Comparison of ENCODE assay signal across 8 mouse cellular contexts in genomic region chr8:88788335-88788734, GRCm38 (mm10).
DNase-seq lines count a peak whose midpoint lies in the region; ATAC-seq and TF ChIP-seq lines count a peak whose summit lies in the region.
"Not testable (repeated sequence)": the region's sequence is repeated elsewhere in the genome, so short reads cannot be mapped to it uniquely, and the experiment has no call there.

No protein-coding gene starts in this region.

- TF ChIP-seq POLR2A in brain, embryonic 14.5 days (IDR thresholded peaks at IDR 0.05; ENCODE audit: borderline replicate concordance, extremely low read depth, insufficient read depth, insufficient read length, poor library complexity, severe bottlenecking); heart, adult 2 months (IDR thresholded peaks at IDR 0.05; ENCODE audit: insufficient read depth, low read depth, low read length): not testable (repeated sequence)

- not testable (repeated sequence) for H3K27ac ChIP-seq in heart, adult 2 months; intestine, postnatal 0 days (ENCODE audit: low read depth, low read length); left cerebral cortex, adult 2 months; liver, postnatal 0 days (ENCODE audit: low read depth); midbrain, postnatal 0 days (ENCODE audit: low read depth, low read length)

- not testable (repeated sequence) for ATAC-seq in intestine, postnatal 0 days; liver, postnatal 0 days; midbrain, postnatal 0 days (ENCODE audit: low FRiP score)

- H3K36me3 ChIP-seq in heart, adult 2 months (ENCODE audit: control insufficient read depth, insufficient read depth, low read length); intestine, postnatal 0 days (ENCODE audit: control insufficient read depth, insufficient read depth); liver, postnatal 0 days (replicated peaks; ENCODE audit: insufficient read depth, low read length); midbrain, postnatal 0 days (ENCODE audit: insufficient read depth, low read length): not testable (repeated sequence)

- intact Hi-C loops in heart, adult 2 months (cut with DNase I); left cerebral cortex, adult 2 months (cut with DNase I): not testable (repeated sequence)

- not testable (repeated sequence) for H3K4me1 ChIP-seq in heart, adult 2 months (ENCODE audit: control insufficient read depth, insufficient read depth, low read length); intestine, postnatal 0 days (replicated peaks; ENCODE audit: control insufficient read depth, insufficient read depth, low read length); liver, postnatal 0 days (ENCODE audit: insufficient read depth); midbrain, postnatal 0 days (ENCODE audit: insufficient read depth, low read length)

- H3K4me2 ChIP-seq in intestine, postnatal 0 days (replicated peaks; ENCODE audit: low read depth); liver, postnatal 0 days (ENCODE audit: low read depth, low read length); midbrain, postnatal 0 days (ENCODE audit: low read depth, low read length, poor library complexity, severe bottlenecking): not testable (repeated sequence)

- WGBS in heart, adult 2 months = 67% methylated on average over 3 of the region's 3 CpGs
- WGBS in intestine, postnatal 0 days = 77% methylated on average over 3 of the region's 3 CpGs
- WGBS in liver, postnatal 0 days (ENCODE audit: insufficient replicate concordance) = 61% methylated on average over 3 of the region's 3 CpGs
- WGBS in midbrain, postnatal 0 days = 75% methylated on average over 3 of the region's 3 CpGs

- H3K9me3 ChIP-seq in intestine, postnatal 0 days (ENCODE audit: control insufficient read depth); liver, postnatal 0 days (ENCODE audit: low read length); midbrain, postnatal 0 days (ENCODE audit: low read length): not testable (repeated sequence)

- TF ChIP-seq CTCF in brain, embryonic 14.5 days (IDR thresholded peaks at IDR 0.05; ENCODE audit: borderline replicate concordance, extremely low read depth, insufficient read depth, insufficient read length) = peak; percentile 36; the same call in 1 of the 2 replicates
- TF ChIP-seq CTCF in heart, adult 2 months (IDR thresholded peaks at IDR 0.05) = peak; percentile 24; the same call in 1 of the 2 replicates
- peak; percentile 44 for TF ChIP-seq CTCF in intestine, postnatal 0 days (IDR thresholded peaks at IDR 0.05; ENCODE audit: low read depth)
- TF ChIP-seq CTCF in left cerebral cortex, adult 2 months (IDR thresholded peaks at IDR 0.05) = peak; percentile 44
- TF ChIP-seq CTCF in liver, postnatal 0 days (IDR thresholded peaks at IDR 0.05; ENCODE audit: low read depth) = peak; percentile 21; the same call in 1 of the 2 replicates
- peak; percentile 41 for TF ChIP-seq CTCF in midbrain, postnatal 0 days (IDR thresholded peaks at IDR 0.05)

- peak; percentile 26 for DNase-seq in 3T3-L1 (ENCODE audit: low read depth, low spot score)
- DNase-seq in brain, embryonic 14.5 days (ENCODE audit: low read depth); heart, adult 2 months; left cerebral cortex, adult 2 months (ENCODE audit: extremely low spot score in 1 of 2, low spot score in 2 of 2); liver, postnatal 0 days; midbrain, postnatal 0 days (ENCODE audit: low spot score): not testable (repeated sequence)
- peak; percentile 30 for DNase-seq in testis, postnatal 10 days (ENCODE audit: low spot score)

- not testable (repeated sequence) for TF ChIP-seq EP300 in heart, adult 2 months (IDR thresholded peaks at IDR 0.05; ENCODE audit: insufficient read depth, low read depth, low read length); liver, postnatal 0 days (IDR thresholded peaks at IDR 0.05; ENCODE audit: low read depth)

- not testable (repeated sequence) for H3K9ac ChIP-seq in heart, adult 2 months (ENCODE audit: low read depth, low read length); intestine, postnatal 0 days (ENCODE audit: low read depth, low read length); liver, postnatal 0 days (replicated peaks); midbrain, postnatal 0 days (replicated peaks; ENCODE audit: low read length, poor library complexity, severe bottlenecking)

- H3K79me2 ChIP-seq in heart, adult 2 months (replicated peaks; ENCODE audit: control insufficient read depth, insufficient read depth, low read length) = not testable (repeated sequence)

- H3K4me3 ChIP-seq in heart, adult 2 months; intestine, postnatal 0 days (ENCODE audit: low read depth, low read length); left cerebral cortex, adult 2 months; liver, postnatal 0 days (ENCODE audit: low read depth, low read length); midbrain, postnatal 0 days (ENCODE audit: low read depth, low read length): not testable (repeated sequence)

- not testable (repeated sequence) for H3K27me3 ChIP-seq in heart, adult 2 months (ENCODE audit: control insufficient read depth, insufficient read depth, low read length); intestine, postnatal 0 days (replicated peaks; ENCODE audit: control insufficient read depth, insufficient read depth, low read length); liver, postnatal 0 days (ENCODE audit: insufficient read depth, low read length); midbrain, postnatal 0 days (ENCODE audit: insufficient read depth, low read length)
